Mouse (Mus musculus) intestine, embryonic 16.5 days (tissue): ENCODE measurements around the gene Rtf2. TPM values are rescaled to one million over a fixed set of nuclear protein-coding genes. Genes with fewer than 3 reads are reported as not detected.

Experiments used
- polyA plus RNA-seq: library from polyadenylated mRNA; unstranded; fragments of >200 nt; fragmentation: Nextera tagmentation; extraction: Ambion mirVana; gene quantifications from 2 replicates; pipeline ENCODE4 v1.2.1, GENCODE M21; 2015

Rtf2 gene
- polyA plus RNA-seq, 1 experiment from 2014 or later = 79.4 TPM

Other genes with a start within 250 kb of the Rtf2 start
- not detected in 2 replicates for gene Mc3r, start 192.1 kb upstream of the Rtf2 start, polyA plus RNA-seq
- 15.0 and 16.6 TPM in 2 replicates for gene Fam210b, start 95.0 kb upstream of the Rtf2 start, polyA plus RNA-seq
- gene Aurka, start 70.0 kb upstream of the Rtf2 start, polyA plus RNA-seq = 87.4 and 103 TPM in 2 replicates
- gene Cstf1, start 69.9 kb upstream of the Rtf2 start, polyA plus RNA-seq = 30.8 and 33.7 TPM in 2 replicates
- 0.17 and 0.21 TPM in 2 replicates for gene Cass4, start 46.8 kb upstream of the Rtf2 start, polyA plus RNA-seq
- gene Gcnt7, start 18.0 kb downstream of the Rtf2 start, polyA plus RNA-seq = 0.99 and 1.0 TPM in 2 replicates
- gene Fam209, start 32.0 kb downstream of the Rtf2 start, polyA plus RNA-seq = 0.20 TPM in 1 of 2 replicates, not detected in the other
- gene Tfap2c, start 109.0 kb downstream of the Rtf2 start, polyA plus RNA-seq = 0.04 and 0.13 TPM in 2 replicates